Mouse (Mus musculus) CD4-positive, CD25-positive, alpha-beta regulatory T cell, adult 9 weeks (primary cell): ENCODE data around the gene Olfr412. TPM values are rescaled to one million over a fixed set of nuclear protein-coding genes. Genes with fewer than 3 reads are reported as not detected.

Experiments used
- polyA plus RNA-seq: library from polyadenylated mRNA; unstranded; fragments of 100-300 nt; shearing (Covaris generic); gene quantifications from one replicate; pipeline ENCODE4 v1.2.1, GENCODE M21; 2017

Olfr412 gene
- polyA plus RNA-seq, result not detected

GRCm38 (mm10) chr11:74361769-74362168 is at the start of gene Olfr412:
Olfr412 (plus strand) TSS chr11:74362069.

DNA sequence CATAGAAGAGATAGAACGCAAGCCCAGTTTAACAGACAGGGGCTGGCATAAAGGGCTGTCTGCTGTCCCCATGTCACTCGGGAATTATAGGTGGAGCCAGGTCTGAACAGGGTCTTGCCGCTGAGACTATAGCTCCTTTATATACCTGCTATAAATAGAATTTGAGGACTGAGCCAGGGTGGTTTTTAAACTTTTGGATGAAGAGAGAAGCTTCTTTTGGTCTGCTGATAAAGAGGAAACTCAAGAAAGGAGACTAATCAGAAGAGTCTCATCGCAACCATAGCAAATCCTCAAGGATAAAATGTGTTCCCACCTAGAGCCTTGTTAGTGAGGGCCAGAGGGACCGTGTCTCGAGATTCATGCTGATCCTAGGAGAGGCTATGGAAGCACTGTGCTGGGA is 23.9 kb upstream of the Olfr412 start, which contains the start of gene Olfr410:
Gene Olfr410 (minus strand): TSS at position 101 of the 400 bp plus-strand sequence.

DNA sequence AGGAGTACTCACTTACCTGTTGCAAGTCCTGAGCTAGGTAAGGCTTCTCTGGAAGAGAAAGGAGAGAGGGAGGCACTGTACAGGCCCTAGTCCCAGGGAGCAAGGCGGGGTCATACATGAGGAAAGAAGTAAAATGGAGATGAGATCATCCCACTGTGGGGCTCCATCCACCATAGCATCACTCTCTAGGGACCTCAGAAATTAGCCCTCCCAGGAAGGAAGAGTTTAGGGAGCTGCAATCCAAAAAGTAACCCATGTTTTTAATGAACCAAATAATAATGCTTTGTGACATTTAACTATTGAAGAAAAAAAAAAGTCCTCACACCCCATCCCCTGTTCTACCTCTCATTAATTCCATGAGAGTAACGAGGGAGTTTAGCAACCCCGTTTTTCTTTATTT is 9.3 kb upstream of the Olfr412 start, which contains the start of gene Olfr411:
Gene Olfr411 (minus strand): TSS at position 101 of the 400 bp plus-strand sequence.

Other genes with a start within 250 kb of the Olfr412 start
- not detected for gene Olfr401, start 248.4 kb upstream of the Olfr412 start, polyA plus RNA-seq
- not detected for gene Olfr402, start 208.5 kb upstream of the Olfr412 start, polyA plus RNA-seq
- not detected for gene Olfr403, start 175.8 kb upstream of the Olfr412 start, polyA plus RNA-seq
- not detected for gene Olfr43, start 150.7 kb upstream of the Olfr412 start, polyA plus RNA-seq
- not detected for gene Olfr406, start 102.3 kb upstream of the Olfr412 start, polyA plus RNA-seq
- gene Olfr59, start 78.3 kb upstream of the Olfr412 start, polyA plus RNA-seq, result not detected
- not detected for gene Olfr410, start 24.0 kb upstream of the Olfr412 start, polyA plus RNA-seq
- not detected for gene Olfr411, start 9.4 kb upstream of the Olfr412 start, polyA plus RNA-seq
- gene Rap1gap2, start 248.8 kb downstream of the Olfr412 start, polyA plus RNA-seq, result 2.6 TPM